Mouse (Mus musculus) heart, adult 2 months (tissue): ENCODE results near the gene Pard6a.

Experiments
- CTCF ChIP-seq: fragments of 200-600 bp; IDR thresholded peaks from 2 replicates; pipeline ENCODE4 v1.8.1; 2022; ENCODE audit warnings: antibody characterized with exemption, mild to moderate bottlenecking, moderate library complexity
- POLR2A ChIP-seq: fragments of 200-500 bp; IDR thresholded peaks from 2 replicates; pipeline ENCODE4 v1.6.1; 2011; ENCODE audit warnings: mild to moderate bottlenecking, low read depth, low read length, control low read depth; ENCODE audit not compliant: insufficient read depth

DNA sequence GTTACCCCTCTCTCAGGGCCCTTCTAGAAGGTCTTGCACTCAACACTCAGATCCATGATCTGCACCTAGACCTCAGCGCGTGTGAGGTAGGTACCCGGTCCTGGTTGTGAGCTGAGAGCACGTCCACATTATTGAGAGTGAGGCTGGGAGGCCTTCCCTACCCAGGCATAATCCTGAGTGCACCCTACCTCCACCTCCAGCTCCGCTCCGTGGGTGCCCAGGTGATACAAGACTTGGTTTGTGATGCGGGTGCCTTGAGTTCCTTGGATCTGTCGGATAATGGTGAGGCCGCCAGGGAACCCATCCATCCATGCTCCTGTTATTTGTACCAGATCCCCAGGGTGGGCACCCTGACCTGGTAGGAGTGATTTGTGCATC is 11.0 kb upstream of the Pard6a start:
- no peak for TF ChIP-seq CTCF
- no peak for TF ChIP-seq POLR2A
